Mouse (Mus musculus) midbrain, embryonic 13.5 days (tissue): ENCODE data around the gene Atp2a1. TPM values are rescaled to one million over a fixed set of nuclear protein-coding genes. Genes with fewer than 3 reads are reported as not detected.

Source experiments
- ATAC-seq: fragments of 200-750 bp; cut with Nextera tagmentation; 2 replicates; pipeline ENCODE4 v1.8.0; 2017; ENCODE audit warnings: mild to moderate bottlenecking, moderate TSS enrichment, moderate library complexity
- H3K27ac ChIP-seq: fragments of 300-500 bp; sonication (generic); 2 replicates; pipeline ENCODE4 v1.5.1; 2015; ENCODE audit warnings: inconsistent platforms, mild to moderate bottlenecking, moderate library complexity
- H3K27me3 ChIP-seq: fragments of 300-500 bp; sonication (generic); 2 replicates; pipeline ENCODE4 v1.6.1; 2015; ENCODE audit warnings: mild to moderate bottlenecking, inconsistent platforms
- H3K36me3 ChIP-seq: fragments of 300-500 bp; sonication (generic); 2 replicates; pipeline ENCODE4 v1.6.1; 2015; ENCODE audit warnings: mild to moderate bottlenecking, inconsistent platforms
- H3K4me1 ChIP-seq: fragments of 300-500 bp; sonication (generic); replicated peaks from 2 replicates; pipeline ENCODE4 v1.6.1; 2015; ENCODE audit warnings: inconsistent platforms
- H3K4me2 ChIP-seq: fragments of 300-500 bp; sonication (generic); replicated peaks from 2 replicates; pipeline ENCODE4 v1.6.1; 2015; ENCODE audit warnings: moderate library complexity, mild to moderate bottlenecking, inconsistent platforms
- H3K4me3 ChIP-seq: fragments of 300-500 bp; sonication (generic); replicated peaks from 2 replicates; pipeline ENCODE4 v1.5.1; 2015; ENCODE audit warnings: mild to moderate bottlenecking, inconsistent platforms
- H3K9ac ChIP-seq: fragments of 300-500 bp; sonication (generic); replicated peaks from 2 replicates; pipeline ENCODE4 v1.6.1; 2015; ENCODE audit warnings: mild to moderate bottlenecking, inconsistent platforms
- H3K9me3 ChIP-seq: fragments of 300-500 bp; sonication (generic); 2 replicates; pipeline ENCODE4 v1.6.1; 2016; ENCODE audit warnings: mild to moderate bottlenecking, inconsistent platforms
- WGBS: fragments of 180-500 bp; shearing (Covaris S2); methylation state at CpG from one replicate; pipeline ENCODE4 v1.1.7; 2015; 5-methylcytosine and 5-hydroxymethylcytosine counted together
- polyA plus RNA-seq: library from polyadenylated mRNA; unstranded; fragments of >200 nt; fragmentation: Nextera tagmentation; extraction: Ambion mirVana; gene quantifications from 2 replicates; pipeline ENCODE4 v1.2.1, GENCODE M21; 2015

The Atp2a1 gene
- polyA plus RNA-seq, 1 experiment from 2014 or later = 0.32 TPM

DNA sequence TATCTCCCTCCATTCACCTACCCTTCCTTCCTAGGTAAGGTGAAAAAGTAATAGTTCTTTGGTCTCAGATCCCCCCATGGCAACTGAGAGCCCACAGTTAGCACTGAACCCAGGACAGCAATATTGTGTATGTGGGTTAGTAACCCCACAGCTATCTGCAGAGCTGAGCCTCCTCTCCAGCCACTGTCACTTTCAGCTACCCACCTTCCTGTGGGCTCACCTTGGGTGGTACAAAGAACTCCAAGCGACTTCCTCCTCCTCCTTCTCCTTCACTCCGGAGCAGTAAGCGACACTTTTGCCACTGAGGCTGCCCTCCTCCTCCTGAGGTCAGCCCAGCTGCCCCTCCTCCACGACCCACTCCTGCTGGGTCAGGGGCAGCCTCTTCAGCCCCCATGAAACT lies 8.9 kb upstream of the Atp2a1 start:
- no peak overlapping the region for H3K27ac ChIP-seq
- H3K9ac ChIP-seq = no peak overlapping the region
- H3K4me3 ChIP-seq = no peak overlapping the region
- peaks cover 28% of the 10 kb centered on the region for H3K4me1 ChIP-seq
- WGBS = 83% methylated on average over 4 of the region's 4 CpGs
- H3K9me3 ChIP-seq = no peaks in the 10 kb centered on the region
- H3K36me3 ChIP-seq = peaks cover 63% of the 10 kb centered on the region
- no peak overlapping the region for H3K4me2 ChIP-seq
- no peak for ATAC-seq
- H3K27me3 ChIP-seq = no peaks in the 10 kb centered on the region

DNA sequence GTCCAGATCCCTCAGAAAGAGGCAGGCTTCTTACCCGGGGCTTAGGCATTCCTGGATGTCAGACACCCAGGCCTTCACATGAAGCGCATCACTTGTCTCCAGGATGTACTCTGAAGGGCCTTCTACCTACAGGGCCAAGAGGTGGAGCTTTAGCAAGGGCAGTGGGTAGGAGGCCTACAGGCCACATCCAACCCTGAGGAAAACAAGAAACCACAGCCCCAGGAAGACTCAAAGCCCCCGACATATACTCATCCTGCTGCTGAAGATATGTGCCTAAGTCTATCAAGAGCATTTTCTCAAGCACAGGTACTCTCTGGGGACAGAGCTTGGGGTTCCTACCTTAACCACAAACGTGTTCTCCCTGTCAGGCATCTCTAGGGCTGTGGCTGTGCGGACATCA lies 8.5 kb upstream of the Atp2a1 start:
- 92% methylated on average over 5 of the region's 5 CpGs for WGBS
- Histone ChIP-seq H3K9ac (no peak overlapping the region), H3K36me3 (peaks cover 68% of the 10 kb centered on the region), H3K4me3 (no peak overlapping the region), H3K4me1 (peaks cover 28% of the 10 kb centered on the region), H3K4me2 (no peak overlapping the region), H3K27me3 (no peaks in the 10 kb centered on the region), H3K9me3 (no peaks in the 10 kb centered on the region), H3K27ac (no peak overlapping the region)
- no peak for ATAC-seq

DNA sequence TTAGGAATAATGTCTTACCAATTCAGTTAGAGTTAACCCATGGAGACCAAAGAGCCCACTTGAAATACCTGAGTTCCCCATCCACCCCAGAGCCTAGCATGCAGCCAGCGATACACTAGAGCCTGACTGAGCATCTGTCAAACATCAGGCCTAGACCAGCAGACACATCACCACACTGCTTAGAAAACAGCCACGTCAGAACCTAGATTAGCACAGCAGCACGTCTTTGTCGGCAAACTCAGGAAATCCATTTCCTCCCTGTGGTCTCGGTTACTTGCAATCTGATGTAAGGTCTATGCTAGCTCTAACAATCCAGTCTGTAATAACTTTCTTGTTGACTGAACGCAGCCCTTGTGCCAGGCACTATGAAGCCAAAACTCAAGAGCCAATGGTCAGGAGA lies 7.2 kb upstream of the Atp2a1 start:
- peaks cover 72% of the 10 kb centered on the region for H3K36me3 ChIP-seq
- no peak overlapping the region for H3K9ac ChIP-seq
- H3K27ac ChIP-seq = no peak overlapping the region
- no peak overlapping the region for H3K4me2 ChIP-seq
- H3K4me1 ChIP-seq = peaks cover 20% of the 10 kb centered on the region
- 88% methylated on average over 6 of the region's 6 CpGs for WGBS
- H3K9me3 ChIP-seq = no peaks in the 10 kb centered on the region
- ATAC-seq = no peak
- no peaks in the 10 kb centered on the region for H3K27me3 ChIP-seq
- H3K4me3 ChIP-seq = no peak overlapping the region

DNA sequence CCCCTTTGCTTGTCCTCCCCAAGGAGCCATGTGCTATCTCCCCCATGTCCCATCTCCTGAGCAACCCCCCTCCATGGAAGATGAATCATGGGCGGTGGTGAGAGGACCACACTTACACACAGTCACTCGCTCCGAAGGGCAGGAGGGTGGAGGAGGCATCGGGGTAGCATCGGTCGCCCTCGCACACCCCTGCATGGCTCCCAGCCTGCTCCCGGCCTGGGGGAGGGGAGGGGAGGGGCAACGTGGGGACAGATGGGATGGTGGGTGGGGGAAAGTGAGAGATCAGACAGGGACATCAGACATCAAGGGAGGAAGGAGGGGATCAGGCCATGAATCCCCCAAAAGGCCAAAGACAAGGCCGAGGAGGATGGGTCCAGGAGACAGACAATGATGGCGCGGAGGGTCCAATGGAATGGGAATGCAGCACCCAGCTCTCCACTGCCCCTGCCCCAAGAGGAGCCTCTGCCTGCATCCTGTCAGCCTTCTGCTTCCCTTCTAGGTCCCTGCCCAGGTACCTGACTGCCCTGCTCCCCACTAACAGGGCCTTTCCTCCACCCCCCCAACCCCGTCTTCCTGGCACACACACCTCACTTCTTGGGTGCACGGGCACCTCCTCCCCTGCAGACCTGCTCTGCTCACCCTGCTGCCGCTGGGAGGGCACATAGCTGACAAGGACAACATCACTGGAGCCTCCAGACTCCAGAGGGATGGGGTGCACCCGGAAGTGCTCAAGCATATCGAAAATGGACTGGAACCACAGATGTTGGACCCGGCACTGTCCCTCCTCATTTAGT lies 5.1 kb upstream of the Atp2a1 start:
- Histone ChIP-seq H3K4me1 (peaks cover 5% of the 10 kb centered on the region), H3K4me2 (no peak overlapping the region), H3K9ac (no peak overlapping the region), H3K27ac (no peak overlapping the region), H3K9me3 (no peaks in the 10 kb centered on the region), H3K4me3 (no peak overlapping the region), H3K36me3 (peaks cover 70% of the 10 kb centered on the region), H3K27me3 (no peaks in the 10 kb centered on the region)
- 95% methylated on average over 18 of the region's 18 CpGs for WGBS
- no peak for ATAC-seq

DNA sequence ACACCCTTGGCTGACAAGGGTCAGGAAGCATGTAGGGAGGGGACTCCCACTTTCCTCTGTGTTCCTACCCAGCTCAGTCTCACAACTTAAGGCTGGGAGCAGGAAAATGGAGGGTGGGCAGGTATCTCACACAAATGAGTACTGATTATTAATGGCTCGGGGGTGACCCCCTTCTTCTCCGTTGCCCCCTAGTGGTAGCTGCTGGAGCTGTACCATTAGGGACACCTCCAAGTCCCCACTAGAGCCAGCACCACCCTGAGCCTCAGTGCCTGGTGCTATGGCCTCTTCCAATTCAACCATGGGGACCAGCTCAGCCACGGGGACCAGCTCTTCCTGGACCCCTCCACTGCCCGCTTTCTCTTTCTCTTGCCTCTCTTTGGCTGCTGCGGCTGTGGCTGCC lies 4.4 kb upstream of the Atp2a1 start:
- peaks cover 63% of the 10 kb centered on the region for H3K36me3 ChIP-seq

DNA sequence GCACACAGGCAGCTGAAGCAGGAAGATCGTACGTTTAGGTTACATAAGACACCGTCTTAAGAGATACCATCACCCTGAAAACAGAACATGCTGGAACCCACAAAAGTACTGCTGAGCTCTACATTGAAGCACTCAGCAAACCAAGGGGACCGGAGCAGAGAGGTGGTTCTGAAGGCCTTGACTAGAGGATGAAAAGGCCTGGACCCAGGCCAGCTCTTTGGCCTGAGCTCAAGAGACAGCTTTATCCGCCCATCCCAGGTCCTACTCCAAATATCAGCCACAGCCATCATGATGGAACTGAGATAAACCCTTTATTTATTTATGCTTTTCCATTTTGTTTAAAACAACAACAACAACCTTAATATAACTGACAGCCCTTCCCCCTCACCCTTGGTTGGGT lies 3.8 kb upstream of the Atp2a1 start:
- H3K36me3 ChIP-seq = peaks cover 57% of the 10 kb centered on the region
- WGBS = 94% methylated on average over 5 of the region's 5 CpGs
- H3K4me1 ChIP-seq = no peaks in the 10 kb centered on the region
- no peak for ATAC-seq
- H3K27ac ChIP-seq = no peak overlapping the region
- no peak overlapping the region for H3K4me2 ChIP-seq
- H3K9ac ChIP-seq = no peak overlapping the region
- H3K4me3 ChIP-seq = no peak overlapping the region
- no peaks in the 10 kb centered on the region for H3K9me3 ChIP-seq
- H3K27me3 ChIP-seq = no peaks in the 10 kb centered on the region; the same call in 1 of the 2 replicates

More for the DNA sequence above, 4.4 kb upstream of the Atp2a1 start:
- H3K4me1 ChIP-seq = no peaks in the 10 kb centered on the region
- no peak overlapping the region for H3K4me3 ChIP-seq
- no peak overlapping the region for H3K27ac ChIP-seq
- H3K27me3 ChIP-seq = no peaks in the 10 kb centered on the region
- H3K9me3 ChIP-seq = no peaks in the 10 kb centered on the region
- no peak overlapping the region for H3K4me2 ChIP-seq
- H3K9ac ChIP-seq = no peak overlapping the region
- 70% methylated on average over 5 of the region's 5 CpGs for WGBS
- 0 out of 2 replicates have a peak, but pooled peaks have one; percentile 62 for ATAC-seq

DNA sequence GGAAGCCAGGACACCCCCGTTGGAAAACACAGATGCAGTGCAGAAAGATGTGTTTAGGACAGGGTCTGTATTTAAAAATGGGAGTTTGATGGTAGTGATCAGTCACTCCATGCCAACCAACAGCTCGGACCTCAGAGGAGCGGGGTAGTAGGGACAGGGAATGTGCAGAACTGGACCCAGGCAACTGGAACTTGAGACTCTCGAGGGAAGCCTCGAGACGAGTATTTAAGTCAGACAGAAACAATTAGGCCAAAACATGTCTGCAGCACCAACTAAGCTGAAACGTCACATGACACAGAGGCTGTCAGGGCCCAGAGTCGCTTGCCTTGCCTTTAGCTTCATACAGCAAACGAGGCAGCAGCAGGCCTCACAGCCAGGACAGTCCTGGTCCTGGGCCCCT lies 3.2 kb upstream of the Atp2a1 start:
- Histone ChIP-seq H3K9ac (no peak overlapping the region), H3K4me3 (no peak overlapping the region), H3K27me3 (no peaks in the 10 kb centered on the region; the same call in 1 of the 2 replicates), H3K4me2 (no peak overlapping the region), H3K36me3 (peaks cover 51% of the 10 kb centered on the region), H3K4me1 (no peaks in the 10 kb centered on the region), H3K27ac (no peak overlapping the region), H3K9me3 (no peaks in the 10 kb centered on the region)
- no peak for ATAC-seq
- 76% methylated on average over 9 of the region's 9 CpGs for WGBS

DNA sequence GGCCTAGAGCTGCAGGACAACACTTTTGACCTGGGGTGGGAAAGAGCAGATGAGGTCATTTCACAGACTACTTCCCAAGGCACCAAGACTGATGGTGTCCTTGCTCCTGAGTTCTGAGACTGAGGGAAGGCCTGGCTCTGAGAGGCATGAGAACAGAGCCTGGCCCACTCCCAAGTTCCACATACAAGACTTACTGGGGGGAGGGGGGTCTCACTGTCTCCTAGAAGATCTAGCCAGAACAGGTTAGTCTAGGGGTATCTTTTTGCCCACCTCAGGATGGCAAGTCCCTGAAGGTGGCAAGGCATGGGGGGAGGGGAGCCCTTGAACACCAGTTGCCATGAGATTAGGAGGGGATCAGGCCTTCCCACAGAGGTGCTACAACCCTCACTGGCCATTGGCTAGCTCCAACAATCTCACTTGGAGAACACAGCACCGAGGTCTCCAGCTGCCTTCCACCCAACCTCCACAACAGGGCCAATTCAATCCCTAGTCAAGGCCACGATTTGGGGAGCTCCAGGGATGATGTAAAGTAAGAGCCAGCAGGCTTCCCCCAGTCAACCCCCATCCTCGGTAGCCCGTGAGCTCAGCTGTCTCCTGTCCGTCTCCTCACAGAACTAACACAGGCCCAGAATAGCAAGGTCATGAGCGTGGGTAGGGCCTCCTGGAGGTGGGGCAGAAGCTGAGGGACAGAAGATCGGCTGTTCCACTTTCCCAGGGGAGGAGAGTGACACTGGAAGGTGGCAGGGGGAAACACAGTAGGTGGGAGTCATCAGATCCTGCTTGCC lies 2.5 kb upstream of the Atp2a1 start:
- Histone ChIP-seq H3K36me3 (peaks cover 44% of the 10 kb centered on the region), H3K9ac (no peak overlapping the region), H3K27me3 (no peaks in the 10 kb centered on the region; the same call in 1 of the 2 replicates), H3K9me3 (no peaks in the 10 kb centered on the region), H3K4me2 (no peak overlapping the region), H3K27ac (no peak overlapping the region), H3K4me1 (no peaks in the 10 kb centered on the region), H3K4me3 (no peak overlapping the region)
- no peak for ATAC-seq
- WGBS = 59% methylated on average over 7 of the region's 7 CpGs

DNA sequence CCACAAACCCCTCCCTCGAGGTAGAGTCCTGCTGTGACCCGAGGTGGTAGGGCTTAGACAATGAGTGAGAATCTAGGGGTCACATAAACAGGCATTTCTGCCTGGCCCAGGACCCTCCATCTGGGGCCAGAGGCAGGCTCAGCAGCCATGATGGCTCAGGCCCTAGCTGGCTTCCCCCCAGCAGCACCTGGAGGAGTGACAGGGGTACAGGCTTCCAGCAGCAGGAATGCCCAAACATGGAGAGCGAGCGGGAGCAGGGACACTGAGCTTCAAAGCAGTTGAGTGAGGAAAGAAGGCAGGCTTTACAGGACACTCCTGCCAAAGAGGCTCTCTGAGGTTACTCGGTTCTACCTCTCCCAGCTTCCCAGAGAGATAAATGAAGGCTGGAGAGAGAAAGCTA lies 1.9 kb upstream of the Atp2a1 start:
- no peaks in the 10 kb centered on the region for H3K9me3 ChIP-seq
- no peak overlapping the region for H3K9ac ChIP-seq
- no peaks in the 10 kb centered on the region; the same call in 1 of the 2 replicates for H3K27me3 ChIP-seq
- no peak overlapping the region for H3K4me3 ChIP-seq
- peaks cover 38% of the 10 kb centered on the region for H3K36me3 ChIP-seq
- H3K4me2 ChIP-seq = no peak overlapping the region
- no peak overlapping the region for H3K27ac ChIP-seq
- 45% methylated on average over 5 of the region's 5 CpGs for WGBS
- H3K4me1 ChIP-seq = no peaks in the 10 kb centered on the region
- ATAC-seq = no peak

DNA sequence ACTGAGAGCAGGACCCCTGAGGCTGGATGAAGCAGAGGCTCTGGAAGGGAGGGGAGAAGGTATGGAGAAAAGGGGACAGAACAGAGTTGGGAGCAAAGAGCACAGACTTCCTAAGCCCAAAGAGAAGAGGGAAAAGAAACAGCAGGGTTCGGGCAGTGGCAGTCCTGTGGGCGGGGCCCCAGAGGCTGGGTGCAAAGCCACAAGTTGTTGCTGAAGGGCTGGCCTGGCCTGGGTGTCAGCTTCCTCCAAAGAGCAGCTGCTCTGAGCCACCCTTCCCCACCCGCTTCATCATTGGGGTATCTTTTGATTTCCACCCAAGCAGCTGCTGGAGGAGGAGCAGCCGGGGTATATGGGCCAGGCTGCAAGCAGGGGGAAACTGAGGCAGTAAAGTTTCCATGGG lies 1.2 kb upstream of the Atp2a1 start:
- 57% methylated on average over 4 of the region's 4 CpGs for WGBS
- no peaks in the 10 kb centered on the region for H3K4me1 ChIP-seq
- H3K4me2 ChIP-seq = no peak overlapping the region

DNA sequence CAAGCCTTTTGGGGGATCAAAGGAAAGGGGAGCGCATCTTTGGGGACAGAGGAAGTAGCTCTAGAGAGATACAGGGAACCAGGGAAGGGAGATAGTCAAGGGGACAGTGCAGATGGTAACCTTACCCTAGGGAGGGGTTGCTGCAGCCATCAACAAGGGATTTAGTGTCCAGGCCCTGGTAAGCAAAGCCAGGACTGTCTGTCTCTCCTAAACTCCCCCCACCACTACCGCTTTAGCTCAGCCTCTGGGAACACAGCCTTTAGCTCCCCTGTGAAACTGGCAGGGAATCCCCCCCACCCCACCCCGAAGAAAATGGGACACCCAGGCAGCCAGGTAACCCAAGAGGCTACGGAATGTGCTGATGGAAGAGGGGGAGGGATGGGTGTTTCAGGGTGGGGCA lies 639 bp upstream of the Atp2a1 start:
- H3K4me2 ChIP-seq = no peak overlapping the region
- H3K4me1 ChIP-seq = no peaks in the 10 kb centered on the region
- H3K27me3 ChIP-seq = no peaks in the 10 kb centered on the region; the same call in 1 of the 2 replicates
- H3K9ac ChIP-seq = no peak overlapping the region
- H3K36me3 ChIP-seq = peaks cover 25% of the 10 kb centered on the region
- no peaks in the 10 kb centered on the region for H3K9me3 ChIP-seq
- H3K27ac ChIP-seq = no peak overlapping the region
- ATAC-seq = no peak
- 68% methylated on average over 4 of the region's 4 CpGs for WGBS
- H3K4me3 ChIP-seq = no peak overlapping the region

More for the DNA sequence above, 1.2 kb upstream of the Atp2a1 start:
- no peaks in the 10 kb centered on the region for H3K9me3 ChIP-seq
- peaks cover 31% of the 10 kb centered on the region for H3K36me3 ChIP-seq
- H3K27ac ChIP-seq = no peak overlapping the region
- no peaks in the 10 kb centered on the region; the same call in 1 of the 2 replicates for H3K27me3 ChIP-seq
- H3K4me3 ChIP-seq = no peak overlapping the region
- no peak overlapping the region for H3K9ac ChIP-seq
- no peak for ATAC-seq

DNA sequence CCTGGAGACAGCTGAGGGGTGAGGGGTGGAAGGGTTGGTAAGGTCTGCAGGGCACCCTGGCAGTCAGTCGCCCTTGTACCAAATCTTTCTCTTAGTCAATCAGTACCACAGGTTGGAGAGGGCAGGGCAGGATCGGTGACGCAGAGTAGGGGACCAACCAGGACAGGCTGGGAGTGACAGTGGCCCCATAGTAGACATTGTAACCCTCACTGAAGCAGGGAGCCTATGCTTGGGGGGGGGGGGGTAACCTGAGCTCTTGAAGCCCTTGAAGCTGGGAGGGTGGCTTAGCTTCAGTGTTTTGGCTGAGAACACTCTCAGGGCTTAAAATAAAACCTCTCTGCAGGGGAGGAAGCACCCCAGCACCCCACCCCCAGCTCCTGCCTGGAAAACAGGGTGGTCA lies 1.3 kb downstream of the Atp2a1 start:
- Histone ChIP-seq H3K9me3 (no peaks in the 10 kb centered on the region), H3K4me3 (no peak overlapping the region), H3K4me2 (no peak overlapping the region), H3K4me1 (no peaks in the 10 kb centered on the region), H3K27ac (no peak overlapping the region), H3K36me3 (peaks cover 6% of the 10 kb centered on the region), H3K9ac (no peak overlapping the region; the same call in 1 of the 2 replicates), H3K27me3 (no peaks in the 10 kb centered on the region; the same call in 1 of the 2 replicates)
- no peak for ATAC-seq
- 65% methylated on average over 3 of the region's 3 CpGs for WGBS
